Mouse (Mus musculus) frontal cortex, postnatal 10 days (tissue): ENCODE results near the gene Gse1.

Experiments used
- DNase-seq, 2 experiments: peaks; one replicate each; pipeline ENCODE4 v3.0.0; 2022; ENCODE audit warnings: low spot score in 2 of 2, mixed read lengths in 1 of 2

Gene Gse1

DNA sequence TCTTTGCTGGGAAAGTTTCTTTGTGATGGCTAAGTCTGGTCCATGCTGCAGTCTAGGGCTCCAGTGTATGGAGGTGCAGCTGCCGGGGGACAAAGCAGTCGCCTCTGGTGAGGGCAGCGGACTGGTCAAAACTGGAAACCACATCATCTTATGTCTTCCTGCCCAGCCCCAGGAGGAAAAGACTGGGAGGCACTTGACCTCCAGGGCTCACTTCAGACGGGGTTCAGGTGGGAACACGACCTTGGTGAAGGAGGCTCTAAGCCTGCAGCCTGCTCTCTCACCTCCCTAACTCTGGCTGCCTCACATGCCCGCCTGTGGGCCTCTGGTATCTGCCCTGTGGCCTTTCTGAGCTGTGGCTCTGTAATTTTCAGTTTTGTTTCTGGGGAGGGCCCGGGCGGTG lies 305.8 kb downstream of the Gse1 start:
- no peak for DNase-seq

DNA sequence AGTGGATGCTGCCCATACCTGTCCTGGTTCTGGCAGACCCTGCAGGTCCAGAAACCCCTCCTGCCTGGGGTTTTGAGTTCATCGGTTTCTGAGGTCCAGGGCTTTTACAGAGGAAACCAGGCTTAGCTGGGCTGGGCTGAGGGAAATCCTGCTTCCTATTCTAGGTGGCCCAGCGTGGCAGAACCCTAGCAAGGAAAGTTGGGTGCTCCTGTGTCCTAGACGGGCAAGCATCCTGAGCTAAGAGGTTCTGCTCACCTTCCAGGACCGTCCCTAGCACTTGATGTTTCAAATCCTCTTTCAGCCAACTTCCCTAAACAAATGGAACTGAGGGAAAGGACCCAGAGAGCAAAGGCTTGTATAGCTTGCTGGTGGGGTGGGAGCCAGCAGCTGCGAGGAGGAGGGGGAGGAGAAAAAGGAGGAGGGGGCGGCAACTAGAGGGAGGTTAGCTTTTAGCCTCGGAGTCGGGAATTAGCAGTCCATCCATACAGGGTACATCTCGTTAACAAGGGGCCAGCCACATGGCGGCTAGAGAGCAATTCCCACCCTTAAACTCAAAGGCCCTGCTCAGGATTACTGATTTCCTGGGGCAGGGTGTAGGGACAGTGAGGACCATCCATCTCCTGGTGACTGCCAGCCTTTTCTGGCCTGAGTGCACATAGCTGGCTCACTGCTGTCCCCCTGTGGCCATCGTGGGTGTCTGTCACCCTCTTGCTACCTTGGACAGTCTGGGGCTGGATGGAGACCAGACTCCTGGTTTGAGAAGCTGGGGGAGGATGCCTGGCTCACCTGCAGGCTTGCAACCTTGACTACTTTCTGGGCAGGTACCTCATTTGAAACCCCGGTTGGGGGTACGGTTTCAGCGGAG lies 306.5 kb downstream of the Gse1 start:
- DNase-seq = peak in 1 of 2 experiments; percentile 77

DNA sequence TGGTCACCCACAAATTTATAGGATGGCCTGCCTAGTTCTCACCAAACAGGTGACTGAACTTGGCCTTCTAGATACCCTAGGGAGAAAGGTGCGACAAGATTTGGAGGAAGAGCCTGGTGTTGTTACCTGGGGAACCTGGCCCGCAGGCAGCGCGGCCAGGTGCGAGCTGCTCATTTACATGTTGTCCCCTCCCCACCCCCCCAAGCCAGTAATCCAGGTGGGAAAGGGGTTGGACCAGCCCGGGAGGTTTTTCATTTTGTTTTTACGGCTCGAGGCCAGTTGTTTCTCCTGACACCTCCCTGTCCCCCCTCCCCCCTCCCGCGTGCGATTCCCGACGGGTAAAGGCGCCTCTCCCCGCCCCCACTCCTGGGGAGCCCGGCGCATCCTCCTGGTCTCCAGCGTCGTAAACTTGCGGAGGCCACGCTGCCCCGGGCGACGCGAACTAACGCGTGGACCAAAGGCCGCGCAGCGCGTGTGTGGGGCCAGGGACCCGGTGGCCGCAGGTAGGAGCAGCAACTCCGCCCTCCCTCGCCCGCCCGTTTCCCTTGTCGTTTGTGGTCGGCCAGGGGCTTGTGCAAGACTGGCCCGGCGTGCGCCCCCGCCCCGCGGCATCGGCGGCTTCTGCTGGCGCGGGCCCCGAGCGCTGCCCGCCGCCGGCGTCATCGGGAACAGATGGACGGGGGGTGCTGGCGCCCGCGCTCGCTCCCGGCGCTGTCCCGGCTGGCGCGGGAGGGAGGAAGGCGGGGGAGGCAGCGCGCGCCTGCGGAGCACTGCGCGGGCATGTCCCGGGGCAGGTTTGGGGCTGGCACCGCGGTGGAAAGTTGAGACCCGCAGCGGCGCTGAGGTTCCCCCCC lies 307.4 kb downstream of the Gse1 start:
- peak in 1 of 2 experiments; percentile 71 for DNase-seq

DNA sequence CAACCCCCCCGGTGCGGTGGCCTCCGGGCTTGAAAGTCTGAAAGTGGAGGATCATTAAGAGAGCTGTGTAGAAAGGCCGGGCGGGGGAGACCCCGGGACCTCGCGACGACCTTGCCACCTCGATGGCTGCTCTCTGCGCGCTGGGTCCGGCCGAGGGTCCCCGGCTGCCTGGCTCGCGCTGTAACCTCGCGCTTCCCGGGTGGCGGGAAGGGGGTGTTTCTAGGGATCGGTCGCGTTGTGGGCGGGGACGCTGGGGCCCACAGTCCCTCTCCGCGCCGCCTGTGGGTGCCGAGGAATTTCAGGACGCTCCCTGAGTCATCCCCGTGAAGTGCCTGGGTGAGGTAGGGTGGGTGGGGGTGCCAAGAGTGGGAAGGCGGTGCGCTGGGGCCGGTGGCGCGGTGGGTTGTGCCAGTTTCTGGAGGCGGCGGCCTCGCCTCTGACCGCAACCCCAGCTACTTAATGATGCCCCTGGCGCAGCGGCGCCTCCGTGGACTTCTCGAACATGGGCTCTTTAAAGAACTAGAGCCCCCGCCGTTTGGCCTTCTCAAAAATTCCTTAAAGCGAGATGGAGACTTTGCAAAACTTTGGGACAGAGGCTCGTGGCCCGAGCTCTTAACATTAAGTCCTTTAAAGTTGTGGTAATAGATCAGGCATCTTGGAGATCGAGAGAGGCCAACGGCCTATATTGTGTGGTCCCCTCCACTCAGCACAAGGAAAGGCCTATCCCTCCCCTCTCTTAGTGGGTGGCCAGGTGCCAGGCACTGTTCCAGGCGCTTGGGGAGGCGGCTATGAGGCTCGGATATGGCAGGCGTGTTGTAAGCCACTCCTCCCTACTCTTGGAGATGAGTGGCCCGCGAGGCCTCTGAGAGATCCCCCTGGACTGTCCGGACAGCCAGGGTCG lies 308.3 kb downstream of the Gse1 start:
- DNase-seq = no peak

DNA sequence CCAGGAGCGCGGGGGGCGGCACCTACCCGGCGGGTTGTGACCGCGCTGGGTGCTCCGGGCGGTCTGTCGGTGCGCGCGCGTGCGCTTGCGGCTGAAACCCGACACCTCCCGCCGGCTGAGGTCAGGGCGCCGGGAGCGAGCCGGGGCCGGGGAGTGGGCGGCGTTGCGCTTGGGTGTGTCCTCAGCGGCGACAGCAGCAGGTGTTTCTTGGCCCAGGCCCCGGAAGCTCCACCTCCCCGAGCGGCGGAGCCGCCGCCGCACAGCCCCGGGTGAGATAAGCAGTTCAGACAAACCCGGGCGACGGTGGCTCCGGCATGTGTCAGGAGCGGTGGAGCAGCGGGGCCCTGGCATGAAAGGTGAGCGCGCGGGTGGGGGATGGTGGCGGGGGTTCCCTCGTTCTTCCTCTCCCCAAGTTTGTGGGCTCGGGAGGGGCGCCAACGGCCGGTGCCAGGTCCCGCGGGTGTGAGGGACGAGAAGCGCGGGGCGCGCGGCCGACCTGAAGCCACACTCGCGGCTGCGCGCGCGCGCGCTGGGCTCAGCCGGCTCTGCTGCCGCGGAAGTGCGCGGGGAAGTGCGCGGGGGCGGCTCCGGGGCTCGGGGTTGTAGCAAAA lies 309.1 kb downstream of the Gse1 start:
- peak in 1 of 2 experiments; percentile 61 for DNase-seq

DNA sequence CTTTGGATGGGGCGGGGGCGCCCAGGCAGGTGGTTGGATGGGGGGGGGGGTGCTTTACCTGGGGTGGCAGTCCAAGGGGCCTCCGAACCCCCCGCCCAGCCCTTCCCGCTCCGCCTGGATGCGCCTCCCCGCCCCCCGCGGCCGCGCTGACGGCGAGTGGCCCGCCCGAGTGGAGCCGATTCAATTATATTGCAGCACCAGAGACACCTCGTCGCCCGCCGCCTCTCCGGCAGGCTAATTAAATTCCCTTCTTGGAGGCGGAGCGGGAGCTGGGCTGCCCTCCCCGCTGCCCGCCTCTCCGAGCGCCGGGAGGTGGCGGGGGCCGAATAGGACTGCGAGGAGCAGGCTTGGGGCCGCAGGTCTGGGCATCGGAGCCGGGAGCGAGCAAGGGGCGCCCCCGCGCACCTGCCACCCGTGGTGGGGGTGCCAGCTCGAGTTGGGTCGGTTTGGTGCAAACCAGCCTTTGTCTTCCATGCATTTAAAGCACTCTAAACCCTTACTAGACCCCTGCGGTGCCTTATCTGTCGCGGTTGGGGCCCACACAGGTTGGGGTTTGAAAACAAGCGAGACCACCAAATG lies 309.7 kb downstream of the Gse1 start:
- peak in 1 of 2 experiments; percentile 62 for DNase-seq

DNA sequence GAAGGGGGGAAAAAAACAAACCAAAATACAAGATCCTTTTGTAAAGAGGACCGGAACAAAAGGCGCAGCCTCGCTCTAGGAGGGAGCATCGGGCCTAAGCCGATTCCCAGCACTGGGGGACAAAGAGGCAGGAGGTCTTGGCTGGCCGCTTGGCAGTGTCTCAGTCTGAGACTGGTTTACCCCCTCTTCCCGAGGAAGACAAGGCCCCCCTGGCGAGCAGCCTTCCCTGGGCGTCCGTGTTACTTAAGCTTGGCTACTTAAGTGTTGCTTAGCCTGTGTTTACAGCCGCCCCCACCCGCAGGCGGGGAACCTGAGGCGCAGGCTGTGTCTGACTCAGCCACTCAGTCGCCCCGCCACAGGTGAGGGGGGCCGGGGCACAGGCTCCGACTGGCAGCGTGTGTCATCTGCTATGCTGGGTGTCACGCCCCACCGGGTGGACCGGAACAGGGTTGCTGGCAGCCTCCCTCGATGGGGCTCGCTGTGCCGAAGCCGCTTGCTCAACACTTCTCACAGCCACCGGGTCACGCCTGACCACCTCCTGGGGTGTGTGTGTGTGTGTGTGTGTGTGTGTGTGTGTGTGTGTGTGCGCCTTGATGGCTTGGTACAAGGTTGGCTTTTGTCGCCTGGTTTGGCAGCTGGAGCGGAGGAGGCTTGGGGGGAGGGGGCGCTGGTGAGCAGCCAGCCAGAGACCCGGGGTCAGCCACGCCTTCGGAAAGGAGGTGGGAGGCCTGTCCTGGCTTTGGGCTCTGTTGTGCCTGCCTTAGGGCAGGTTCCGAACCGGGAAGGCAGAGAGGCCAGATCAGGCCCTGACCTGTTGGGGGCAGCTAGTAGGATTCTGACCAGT lies 310.4 kb downstream of the Gse1 start:
- peak in 1 of 2 experiments; percentile 58 for DNase-seq

DNA sequence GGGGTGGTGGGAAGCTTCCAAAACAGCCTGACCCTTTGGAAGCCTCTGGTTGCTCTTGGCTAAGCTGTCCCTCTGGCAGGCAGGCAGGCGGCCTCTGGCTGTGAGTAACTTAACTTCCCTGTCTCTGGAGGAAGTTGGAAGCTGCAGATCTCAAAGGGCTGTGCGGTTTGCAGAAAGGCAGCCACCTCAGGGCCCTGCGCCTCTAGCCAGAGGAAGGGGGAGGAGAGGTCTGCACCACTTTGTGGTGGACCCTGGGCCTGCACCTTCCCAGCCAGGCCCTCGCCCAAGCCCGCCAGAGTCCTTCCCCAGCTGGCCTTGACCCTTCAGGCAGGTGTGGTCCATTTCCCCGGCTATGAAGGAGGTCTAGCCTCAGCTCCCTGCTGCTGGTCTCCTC lies 311.1 kb downstream of the Gse1 start:
- DNase-seq = no peak

DNA sequence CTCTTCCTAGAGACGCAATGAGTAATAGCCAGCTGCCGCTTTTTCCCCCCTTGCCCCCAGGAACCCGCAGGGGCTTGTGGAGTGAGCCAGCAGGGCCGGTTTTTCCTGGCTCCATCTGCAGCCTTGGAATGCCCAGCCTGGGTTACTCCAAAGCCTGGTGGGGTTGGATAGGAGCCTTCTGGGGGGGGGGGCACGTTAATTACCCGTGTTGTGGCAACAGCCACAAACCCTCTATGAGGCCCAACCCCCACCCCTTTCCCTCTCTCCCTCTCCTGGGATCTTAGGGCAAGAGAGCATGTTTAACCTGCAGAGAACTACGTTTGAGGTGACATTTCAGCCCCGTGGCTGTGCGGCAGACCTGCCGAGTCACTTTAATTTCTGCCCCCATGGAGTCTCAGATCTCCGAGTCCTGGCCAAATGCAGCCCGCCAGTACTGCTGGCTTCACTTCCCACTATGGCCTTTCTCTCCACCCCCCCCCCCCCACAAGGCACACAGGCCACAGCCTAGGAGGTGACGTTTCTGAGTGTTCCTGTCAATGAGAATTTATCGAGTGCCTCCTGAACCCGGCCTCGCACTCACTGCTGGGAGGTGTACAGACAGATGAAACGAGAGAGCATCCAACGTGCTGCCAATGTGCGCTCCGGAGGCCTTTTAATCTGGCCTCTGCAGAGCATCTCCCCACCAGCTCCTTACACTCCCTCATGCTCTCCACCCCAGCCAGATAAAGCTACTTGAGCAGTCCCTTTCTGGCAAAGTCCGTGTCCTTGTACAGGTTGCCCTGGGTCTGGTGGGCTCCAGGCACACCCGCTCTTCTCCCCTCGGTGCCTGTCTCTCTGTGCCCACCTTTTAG lies 311.7 kb downstream of the Gse1 start:
- DNase-seq = no peak

DNA sequence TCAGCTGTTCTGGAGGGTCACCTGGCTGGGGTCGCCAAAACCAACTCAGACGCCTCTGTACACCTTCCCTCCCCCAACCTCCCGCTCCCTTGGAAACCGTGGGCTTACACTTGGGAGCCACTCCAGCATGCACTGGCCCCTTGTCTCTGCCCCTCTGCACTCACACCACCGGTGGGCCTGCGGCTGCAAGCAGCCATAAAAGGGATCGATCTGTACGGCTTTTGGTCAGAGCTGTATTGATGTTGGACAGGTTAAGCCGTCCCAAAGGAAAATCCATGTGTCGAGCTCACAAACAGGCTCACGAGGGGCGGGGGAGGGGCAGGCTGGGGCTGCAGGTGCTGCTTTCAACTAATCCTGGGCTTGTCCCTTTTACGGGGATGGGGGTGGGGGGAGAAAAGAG lies 314.7 kb downstream of the Gse1 start:
- no peak for DNase-seq

DNA sequence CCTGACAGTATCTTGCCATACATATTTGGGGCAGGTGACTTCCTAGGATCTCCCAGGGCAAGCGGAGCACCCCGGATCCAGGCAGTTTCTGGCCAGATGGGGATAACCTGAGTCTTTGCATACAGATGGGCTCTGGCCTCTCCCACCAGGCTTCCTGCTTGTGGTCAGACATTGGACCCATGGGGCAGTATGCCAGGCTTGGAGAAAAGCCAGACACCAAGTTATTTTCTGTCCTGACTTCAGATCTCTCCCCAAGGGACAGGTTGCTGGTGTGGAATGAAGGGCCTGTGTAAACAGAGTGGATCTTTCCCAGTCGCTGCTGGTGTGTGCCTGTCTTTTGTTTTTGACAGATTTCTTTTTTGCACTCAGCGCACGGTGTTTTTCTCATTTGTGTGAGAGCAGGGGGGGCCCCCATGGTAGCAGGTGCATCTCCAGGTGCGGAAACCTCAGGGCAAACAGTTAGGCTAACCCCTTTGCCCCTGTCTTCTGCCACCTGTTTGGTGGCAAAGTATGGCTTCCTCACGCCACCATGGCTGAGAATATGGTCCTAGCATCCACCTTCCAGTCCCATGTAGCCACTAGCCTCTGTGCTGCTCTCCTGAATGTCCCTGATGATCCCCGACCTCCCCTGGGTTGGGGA lies 315.3 kb downstream of the Gse1 start:
- DNase-seq = no peak

DNA sequence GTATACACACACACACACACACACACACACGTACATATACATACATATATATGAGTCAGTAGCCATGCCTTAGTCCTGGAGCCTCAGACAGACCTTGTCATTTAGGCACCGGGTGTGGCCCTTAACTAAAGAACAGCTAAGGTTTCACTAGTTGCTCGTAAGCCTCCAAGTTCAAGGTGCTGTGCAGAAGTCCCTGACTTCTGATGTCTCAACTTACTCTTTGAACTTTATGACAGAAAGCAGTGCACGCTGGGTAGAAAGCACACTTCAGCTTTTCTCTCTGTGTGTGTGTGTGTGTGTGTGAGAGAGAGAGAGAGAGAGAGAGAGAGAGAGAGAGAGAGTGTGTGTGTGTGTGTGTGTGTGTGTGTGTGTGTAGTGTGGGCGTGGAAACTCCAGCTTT lies 315.9 kb downstream of the Gse1 start:
- DNase-seq = no peak

DNA sequence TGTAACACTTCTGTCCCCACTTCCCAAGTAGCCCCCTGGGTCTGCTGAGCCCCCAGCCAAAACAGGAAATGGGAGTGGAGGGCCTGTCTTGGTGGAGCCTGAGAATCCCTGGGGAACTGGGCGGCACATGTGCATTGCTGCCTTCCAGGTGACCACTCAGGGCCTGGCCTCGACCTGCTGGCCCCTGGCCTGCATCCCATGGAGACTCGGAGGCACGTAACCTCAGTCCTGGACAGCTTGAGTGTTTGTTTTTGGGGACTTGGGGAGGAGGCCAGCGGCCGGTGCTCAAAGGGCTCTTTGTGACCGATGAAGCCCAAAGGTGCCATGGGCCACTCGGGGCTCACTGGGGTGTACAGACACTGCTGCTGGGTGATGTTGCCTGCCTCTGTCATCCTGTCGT lies 319.3 kb downstream of the Gse1 start:
- DNase-seq = no peak

DNA sequence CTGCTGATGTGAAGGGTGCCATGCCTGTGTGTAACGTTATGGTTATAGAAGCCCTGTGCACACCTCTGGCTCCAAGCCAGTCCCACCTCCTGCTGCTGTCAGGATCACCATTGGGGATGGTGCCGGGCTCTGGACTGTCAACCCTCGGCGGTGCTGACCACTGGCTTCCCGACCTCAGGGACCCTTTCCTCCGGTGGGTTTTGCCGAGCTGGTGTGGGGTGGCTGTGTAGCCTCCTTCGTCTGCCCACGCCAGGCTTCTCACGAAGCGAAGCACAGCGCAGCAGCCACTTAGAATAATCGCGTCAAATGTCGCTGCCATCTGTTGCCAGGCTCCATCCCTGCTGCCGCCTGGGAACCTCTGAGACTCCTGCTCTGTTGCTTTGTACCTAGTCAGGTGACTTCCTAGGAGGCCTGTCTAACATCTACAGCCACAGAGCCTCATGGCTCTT lies 320.1 kb downstream of the Gse1 start:
- peak in 1 of 2 experiments; percentile 59 for DNase-seq

DNA sequence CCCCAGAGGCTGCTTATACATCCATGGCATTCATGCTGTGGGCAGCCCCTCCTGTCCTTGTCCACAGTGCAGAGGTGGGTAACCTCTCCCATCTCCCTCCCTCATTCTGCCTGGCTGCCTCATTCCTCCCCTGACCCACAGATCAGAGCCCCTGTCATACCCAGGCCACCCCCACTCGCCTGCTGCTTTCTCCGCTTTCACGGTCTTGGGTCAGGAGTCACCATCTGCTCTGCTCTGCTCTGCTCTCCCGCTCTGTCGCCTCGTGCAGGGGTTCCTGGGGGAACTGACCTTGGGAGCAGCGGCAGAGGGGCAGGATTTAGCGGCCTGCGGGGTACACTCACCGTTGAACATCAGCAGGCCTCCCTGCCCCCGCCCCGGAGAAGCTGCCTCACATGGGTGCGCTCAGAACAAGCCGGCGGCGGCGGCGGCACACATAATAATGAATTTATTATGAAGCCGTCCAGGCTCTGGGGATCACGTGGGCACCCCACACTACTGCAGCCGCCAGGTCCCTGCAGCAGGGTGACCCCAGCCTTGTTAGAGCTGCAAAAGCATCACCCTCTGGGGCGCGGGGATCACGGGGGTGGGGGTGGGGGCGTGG lies 321.2 kb downstream of the Gse1 start:
- DNase-seq = no peak

DNA sequence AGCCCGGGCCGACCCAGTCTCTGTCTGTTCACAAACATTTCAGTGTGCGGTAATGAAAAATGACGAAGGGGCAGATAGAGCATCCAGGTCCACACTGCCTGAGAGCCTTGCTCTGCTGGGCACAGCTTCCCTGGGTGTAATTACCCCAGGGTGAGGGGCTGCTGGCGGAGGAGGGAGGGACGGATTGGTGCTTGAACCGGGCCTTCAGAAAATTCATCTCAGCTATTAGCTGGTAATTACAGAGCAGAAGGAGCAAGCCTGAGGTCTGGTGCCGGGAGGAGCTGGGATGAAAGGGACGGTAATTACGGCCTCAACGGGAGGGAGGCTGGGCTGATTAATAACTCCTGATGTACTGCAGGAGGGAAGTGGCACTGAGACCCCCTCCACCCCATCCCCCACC lies 321.7 kb downstream of the Gse1 start:
- DNase-seq = no peak

DNA sequence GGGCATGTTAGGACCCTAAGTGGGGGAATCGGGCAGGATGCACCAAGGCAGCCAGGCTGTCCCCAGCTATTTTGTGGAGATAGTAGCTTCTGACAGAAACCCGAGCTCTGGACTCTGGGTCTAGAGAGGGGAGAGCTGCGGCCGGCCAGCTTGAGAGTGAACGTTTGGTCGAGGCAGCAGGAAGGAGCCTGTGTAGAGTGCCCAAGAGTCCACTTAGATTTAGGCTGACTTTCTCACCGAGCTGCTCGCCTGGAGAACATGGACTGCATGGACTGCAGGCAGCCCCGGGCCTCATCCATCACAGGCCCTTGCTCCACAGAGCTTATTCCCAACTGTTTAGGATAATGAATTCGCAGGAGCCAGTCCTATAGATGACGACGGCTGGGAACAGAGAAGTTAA lies 322.2 kb downstream of the Gse1 start:
- no peak for DNase-seq
